Mouse (Mus musculus): ENCODE results near the gene Olfr670.
"Not testable (repeated sequence)": the region's sequence is repeated elsewhere in the genome, so short reads cannot be mapped to it uniquely, and the experiment has no call there.

Gene Olfr670

DNA sequence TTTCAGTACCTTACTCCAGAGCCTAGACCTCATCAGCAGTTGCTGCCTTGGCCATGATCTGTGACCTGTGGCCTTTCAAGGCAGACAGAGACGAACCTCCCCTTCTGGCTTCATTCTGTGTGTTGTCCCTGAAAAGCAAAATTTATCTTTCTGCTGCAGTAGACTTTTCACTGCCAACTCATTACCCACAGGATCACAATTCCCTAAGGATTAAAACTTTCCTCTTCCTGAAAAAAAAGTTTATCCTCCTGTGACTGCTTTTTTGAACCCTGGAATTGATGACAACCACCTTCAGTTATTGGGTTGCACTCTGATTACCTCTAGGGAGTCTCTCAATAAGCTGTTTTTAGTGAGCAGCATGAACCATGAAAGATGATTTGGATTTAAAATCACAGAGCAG is at the start of gene Olfr670:
Olfr670 (minus strand) TSS at position 101 of the 400 bp plus-strand sequence.
- DNase-seq (ENCODE audit: low spot score), result no peak

DNA sequence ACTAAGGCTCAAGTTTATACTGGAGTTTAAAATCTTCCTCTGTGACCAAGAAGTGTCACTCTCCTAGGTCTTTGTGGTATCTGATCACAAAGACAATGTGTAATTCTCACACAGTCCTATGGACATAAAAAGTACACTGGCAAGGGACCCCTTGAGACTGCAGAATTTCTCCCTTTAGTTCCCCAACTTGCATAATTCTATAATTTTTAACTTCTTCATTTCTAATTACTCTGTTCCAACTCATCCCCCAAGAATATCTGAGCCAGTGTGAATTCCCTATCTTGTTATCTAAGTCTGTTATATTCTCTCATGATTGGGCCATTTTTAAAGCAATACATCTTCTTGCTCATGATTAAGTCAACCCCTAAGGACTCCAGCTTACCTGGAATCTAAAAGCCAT is 39.5 kb upstream of the Olfr670 start, which contains the start of gene Olfr672:
Olfr672 (minus strand) TSS at position 101 of the 400 bp plus-strand sequence.
- no peak for DNase-seq (ENCODE audit: low spot score)

DNA sequence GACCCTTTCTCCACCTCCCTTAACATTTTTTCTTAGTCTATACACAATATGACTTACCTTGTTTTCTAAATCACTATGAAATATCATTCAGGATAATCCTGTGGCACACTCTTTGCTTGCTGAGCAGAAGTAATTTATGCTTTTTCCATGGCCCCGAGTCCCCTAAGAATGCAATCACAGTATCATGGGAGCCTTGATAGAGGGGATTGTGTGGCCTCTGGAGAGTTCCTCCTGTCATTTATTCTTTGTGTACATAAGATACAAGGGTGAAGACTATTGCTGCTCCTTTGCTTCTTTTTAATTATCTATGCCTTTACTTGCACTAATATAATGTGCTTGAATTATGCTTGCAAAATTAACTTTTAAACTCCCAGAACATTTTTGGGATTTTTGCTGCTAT is 16.6 kb upstream of the Olfr670 start, which contains the start of gene Olfr671:
Olfr671 (minus strand) TSS at position 101 of the 400 bp plus-strand sequence.
- DNase-seq (ENCODE audit: low spot score), result no peak

DNA sequence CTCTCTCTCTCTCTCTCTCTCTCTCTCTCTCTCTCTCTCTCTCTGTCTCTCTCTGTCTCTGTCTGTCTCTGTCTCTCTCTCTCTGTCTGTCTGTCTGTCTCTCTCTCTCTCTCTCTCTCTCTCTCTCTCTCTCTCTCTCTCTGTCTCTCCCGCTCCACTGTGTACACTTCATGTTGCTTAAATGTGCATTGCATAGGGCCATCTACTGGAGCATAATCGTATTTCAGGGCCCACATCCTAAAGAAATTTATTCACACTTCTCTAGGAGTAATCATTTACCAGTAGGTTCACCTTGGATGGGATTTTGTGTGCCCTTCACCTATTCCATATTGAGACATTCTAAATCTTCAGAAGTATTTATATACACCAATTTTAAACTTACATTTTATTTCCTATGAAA is 10.1 kb upstream of the Olfr670 start:
- not testable (repeated sequence) for DNase-seq (ENCODE audit: low spot score)

DNA sequence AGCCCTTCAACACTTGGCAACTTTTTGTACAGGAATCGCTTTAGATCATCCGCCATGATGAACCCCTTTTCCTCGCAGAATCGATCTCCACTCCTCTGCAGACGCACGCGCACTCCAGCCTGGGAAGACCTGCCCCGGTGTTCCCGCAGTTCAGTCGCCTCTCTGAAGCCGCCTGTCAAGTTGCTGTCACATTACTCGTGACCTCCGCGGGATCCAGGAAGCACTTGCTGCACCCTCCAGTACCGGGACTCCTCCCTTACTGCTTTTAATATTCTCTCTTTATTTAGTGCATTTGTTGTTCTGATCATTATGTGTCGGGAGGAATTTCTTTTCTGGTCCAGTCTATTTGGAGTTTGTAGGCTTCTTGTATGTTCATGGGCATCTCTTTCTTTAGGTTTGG is 12.2 kb downstream of the Olfr670 start:
- not testable (repeated sequence) for DNase-seq (ENCODE audit: low spot score)

DNA sequence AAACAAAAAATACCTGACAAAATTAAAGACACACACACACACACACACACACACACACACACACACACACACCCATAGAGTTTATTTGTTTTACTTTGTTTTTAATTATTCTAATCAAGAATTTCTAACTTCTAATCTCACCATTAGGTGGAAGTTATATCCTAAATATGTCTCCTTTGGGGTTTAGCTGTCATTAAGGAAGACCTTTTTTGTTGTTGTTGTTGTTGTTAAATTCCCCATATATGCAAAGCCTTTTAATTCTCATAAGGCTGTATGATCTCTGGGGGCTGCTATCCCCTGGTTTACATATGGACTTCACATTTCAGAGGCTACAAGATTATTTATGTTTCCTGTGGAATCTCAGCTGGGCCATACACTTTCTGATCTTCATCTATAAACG is 28.5 kb downstream of the Olfr670 start, which contains the start of gene Olfr669:
Olfr669 (plus strand) TSS at position 301 of the 400 bp plus-strand sequence.
- DNase-seq (ENCODE audit: low spot score), result no peak

DNA sequence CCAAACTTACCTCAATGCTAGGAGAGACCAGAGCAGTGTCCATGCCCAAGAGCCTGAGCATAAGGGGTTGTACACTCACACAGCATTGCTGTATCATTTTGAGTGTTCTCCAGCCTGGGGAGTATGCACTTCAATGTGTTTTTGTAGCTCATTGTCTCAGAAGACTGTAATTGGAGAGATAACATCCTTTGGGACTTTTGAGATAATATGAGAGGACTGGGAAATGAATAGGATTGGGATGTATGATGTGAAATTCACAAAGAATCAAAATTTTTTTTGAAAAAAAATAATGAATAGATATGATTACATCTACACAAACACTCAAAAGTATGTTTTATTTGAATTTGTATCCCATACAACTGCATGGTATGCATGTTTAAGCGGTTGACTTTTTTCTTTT is 34.5 kb downstream of the Olfr670 start, which contains the start of gene Olfr668:
Olfr668 (minus strand) TSS at position 101 of the 400 bp plus-strand sequence.
- DNase-seq (ENCODE audit: low spot score), result no peak

DNA sequence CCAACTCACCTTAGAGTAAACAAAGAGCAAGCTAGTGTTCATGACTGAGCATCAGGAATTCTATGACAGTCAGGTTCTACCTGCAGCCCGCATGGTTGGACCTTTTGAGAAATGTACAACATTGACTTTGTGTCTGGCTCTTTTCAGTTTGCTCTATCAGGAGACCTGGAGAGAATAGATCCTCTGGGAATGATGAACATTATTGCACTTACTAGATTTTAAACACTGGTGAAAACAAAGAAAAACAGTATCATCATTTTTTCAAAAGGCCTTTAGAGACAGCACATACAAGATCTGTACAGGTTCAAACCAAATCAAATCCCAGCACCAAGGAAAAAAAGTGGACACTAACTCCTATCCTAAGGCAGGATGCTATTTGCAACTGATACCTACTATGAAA is 41.0 kb downstream of the Olfr670 start, which contains the start of gene Olfr667:
Olfr667 (minus strand) TSS at position 101 of the 400 bp plus-strand sequence.
- no peak for DNase-seq (ENCODE audit: low spot score)
